Mouse (Mus musculus) neural tube, embryonic 13.5 days (tissue): ENCODE results near the gene Gstp3. TPM values are rescaled to one million over a fixed set of nuclear protein-coding genes. Genes with fewer than 3 reads are reported as not detected.
A peak's percentile ranks its signal among the peaks of the same experiment; 100 is the strongest.

ENCODE experiments used
- ATAC-seq: fragments of 200-750 bp; cut with Nextera tagmentation; 2 replicates; pipeline ENCODE4 v1.8.0; 2017; ENCODE audit warnings: low read depth, mild to moderate bottlenecking, moderate TSS enrichment, moderate library complexity
- H3K27ac ChIP-seq: fragments of 300-500 bp; sonication (generic); replicated peaks from 2 replicates; pipeline ENCODE4 v1.5.1; 2015; ENCODE audit warnings: moderate library complexity, mild to moderate bottlenecking, inconsistent platforms
- H3K27me3 ChIP-seq: fragments of 300-500 bp; sonication (generic); 2 replicates; pipeline ENCODE4 v1.6.1; 2015; ENCODE audit warnings: mild to moderate bottlenecking, inconsistent platforms
- H3K36me3 ChIP-seq: fragments of 300-500 bp; sonication (generic); 2 replicates; pipeline ENCODE4 v1.6.1; 2015; ENCODE audit warnings: mild to moderate bottlenecking, inconsistent platforms
- H3K4me1 ChIP-seq: fragments of 300-500 bp; sonication (generic); replicated peaks from 2 replicates; pipeline ENCODE4 v1.6.1; 2015; ENCODE audit warnings: inconsistent platforms
- H3K4me2 ChIP-seq: fragments of 300-500 bp; sonication (generic); 2 replicates; pipeline ENCODE4 v1.6.1; 2015; ENCODE audit warnings: inconsistent platforms, mild to moderate bottlenecking, moderate library complexity
- H3K4me3 ChIP-seq: fragments of 300-500 bp; sonication (generic); 2 replicates; pipeline ENCODE4 v1.5.1; 2015; ENCODE audit warnings: mild to moderate bottlenecking, inconsistent platforms
- H3K9ac ChIP-seq: fragments of 300-500 bp; sonication (generic); 2 replicates; pipeline ENCODE4 v1.6.1; 2015; ENCODE audit warnings: moderate library complexity, mild to moderate bottlenecking, inconsistent platforms
- H3K9me3 ChIP-seq: fragments of 300-500 bp; sonication (generic); 2 replicates; pipeline ENCODE4 v1.6.1; 2016; ENCODE audit warnings: inconsistent platforms
- WGBS: fragments of 180-500 bp; shearing (Covaris S2); methylation state at CpG from one replicate; pipeline ENCODE4 v1.1.7; 2015; 5-methylcytosine and 5-hydroxymethylcytosine counted together
- polyA plus RNA-seq: library from polyadenylated mRNA; unstranded; fragments of >200 nt; fragmentation: Nextera tagmentation; extraction: Ambion mirVana; gene quantifications from 2 replicates; pipeline ENCODE4 v1.2.1, GENCODE M21; 2015

Gstp3 gene
- polyA plus RNA-seq, result not detected in 2 replicates

- ATAC-seq, result no peak
- H3K27me3 ChIP-seq, result no peaks in the 10 kb centered on the region
- 82% methylated on average over 15 of the region's 15 CpGs for WGBS
- no peak within 1 kb of the TSS for H3K4me3 ChIP-seq
- H3K36me3 ChIP-seq, result no peaks in the 10 kb centered on the region
- H3K9ac ChIP-seq, result no peak within 1 kb of the TSS
- no peaks in the 10 kb centered on the region for H3K9me3 ChIP-seq
- no peak within 1 kb of the TSS for H3K4me2 ChIP-seq
- H3K27ac ChIP-seq, result no peak within 1 kb of the TSS
- no peaks in the 10 kb centered on the region for H3K4me1 ChIP-seq
Measured at GRCm38 (mm10) chr19:4059069-4059740, at the start of gene Gstp3. Gene Gstp3 (minus strand): TSS chr19:4059569.

GRCm38 (mm10) chr19:4108535-4108934, 49.2 kb upstream of the Gstp3 start:
- H3K4me1 ChIP-seq, result peaks cover 8% of the 10 kb centered on the region; the same call in 1 of the 2 replicates
- H3K4me3 ChIP-seq, result no peak overlapping the region
- no peak overlapping the region for H3K4me2 ChIP-seq
- WGBS, result 87% methylated on average over 9 of the region's 9 CpGs
- H3K36me3 ChIP-seq, result peaks cover 71% of the 10 kb centered on the region
- no peaks in the 10 kb centered on the region for H3K9me3 ChIP-seq
- no peak overlapping the region for H3K27ac ChIP-seq
- no peak overlapping the region for H3K9ac ChIP-seq
- no peaks in the 10 kb centered on the region for H3K27me3 ChIP-seq
- ATAC-seq, result no peak

- 91% methylated on average over 14 of the region's 14 CpGs for WGBS
- no peak for ATAC-seq
- Histone ChIP-seq H3K27ac (no peak overlapping the region), H3K36me3 (peaks cover 57% of the 10 kb centered on the region), H3K4me1 (peaks cover 18% of the 10 kb centered on the region), H3K4me3 (no peak overlapping the region), H3K4me2 (no peak overlapping the region), H3K27me3 (peaks cover 10% of the 10 kb centered on the region), H3K9ac (no peak overlapping the region), H3K9me3 (no peaks in the 10 kb centered on the region)
Measured at GRCm38 (mm10) chr19:4106654-4107053, 47.3 kb upstream of the Gstp3 start.

DNA sequence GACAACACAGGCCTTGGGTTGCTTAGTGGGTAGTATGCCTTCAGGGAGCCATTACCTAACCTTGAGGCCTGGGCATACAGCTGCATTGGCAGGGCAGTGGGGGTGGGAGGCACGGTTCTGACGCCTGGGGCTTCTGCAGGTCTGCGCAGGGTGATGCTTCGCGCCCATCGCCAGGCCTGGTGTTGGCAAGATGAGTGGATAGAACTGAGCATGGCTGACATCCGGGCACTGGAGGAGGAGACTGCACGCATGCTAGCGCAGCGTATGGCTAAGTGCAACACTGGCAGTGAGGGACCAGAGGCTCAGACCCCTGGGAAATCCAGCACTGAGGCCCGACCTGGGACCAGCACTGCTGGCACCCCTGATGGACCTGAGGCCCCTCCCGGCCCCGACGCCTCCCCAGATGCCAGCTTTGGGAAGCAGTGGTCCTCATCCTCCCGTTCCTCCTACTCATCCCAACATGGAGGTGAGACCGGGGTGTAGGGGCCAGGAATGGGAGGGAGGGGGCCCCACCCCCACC, 45.4 kb upstream of the Gstp3 start:
- Histone ChIP-seq H3K36me3 (peaks cover 40% of the 10 kb centered on the region), H3K9me3 (no peaks in the 10 kb centered on the region), H3K4me3 (no peak overlapping the region), H3K27ac (peak overlapping the region; percentile 56), H3K4me2 (no peak overlapping the region), H3K27me3 (peaks cover 16% of the 10 kb centered on the region), H3K4me1 (peaks cover 37% of the 10 kb centered on the region), H3K9ac (no peak overlapping the region)
- 86% methylated on average over 16 of the region's 16 CpGs for WGBS
- ATAC-seq, result no peak

DNA sequence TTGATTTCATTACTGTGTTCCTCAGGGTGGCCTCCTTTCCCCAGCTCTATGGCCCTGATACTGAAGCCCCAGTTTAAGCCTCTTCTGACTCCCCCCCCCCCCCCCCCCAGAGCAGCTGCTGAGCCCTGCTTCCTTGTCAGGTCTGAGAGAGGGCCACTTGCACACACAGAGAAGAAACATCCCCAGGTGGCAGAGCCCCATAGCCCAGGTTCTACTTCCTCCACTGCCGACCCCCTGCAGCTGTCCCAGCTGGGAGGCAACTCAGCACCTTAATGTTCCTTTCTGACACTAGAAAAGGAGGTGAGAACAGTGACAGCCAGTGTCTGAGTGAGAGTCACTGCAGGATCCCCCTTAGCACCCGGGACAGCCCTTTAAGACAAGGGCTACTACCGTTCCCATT, 44.4 kb upstream of the Gstp3 start:
- WGBS, result 92% methylated on average over 3 of the region's 3 CpGs
- no peak overlapping the region for H3K4me3 ChIP-seq

DNA sequence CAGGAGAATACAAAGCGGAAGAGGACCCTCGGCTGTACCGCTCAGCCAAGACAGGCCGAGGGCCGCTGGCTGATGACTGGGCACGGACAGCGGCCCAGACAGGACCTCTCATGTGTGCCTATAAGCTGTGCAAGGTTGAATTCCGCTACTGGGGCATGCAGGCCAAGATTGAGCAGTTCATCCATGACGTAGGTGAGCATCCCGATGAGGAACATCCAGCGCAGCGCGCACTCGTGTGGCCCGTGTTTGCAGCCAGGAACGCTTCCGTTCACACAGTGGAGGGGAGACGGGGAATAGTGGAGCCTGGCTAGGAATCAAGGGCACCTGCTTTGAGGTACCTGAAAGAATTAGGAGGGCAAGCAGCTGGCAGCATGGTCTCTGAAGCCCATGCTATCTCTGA, 43.9 kb upstream of the Gstp3 start:
- Histone ChIP-seq H3K9me3 (no peaks in the 10 kb centered on the region), H3K27ac (no peak overlapping the region), H3K4me2 (no peak overlapping the region), H3K9ac (no peak overlapping the region), H3K4me3 (no peak overlapping the region), H3K27me3 (peaks cover 16% of the 10 kb centered on the region), H3K4me1 (peaks cover 52% of the 10 kb centered on the region), H3K36me3 (peaks cover 31% of the 10 kb centered on the region)
- 92% methylated on average over 18 of the region's 18 CpGs for WGBS
- ATAC-seq, result no peak

More for the DNA sequence above, 44.4 kb upstream of the Gstp3 start:
- peaks cover 31% of the 10 kb centered on the region for H3K36me3 ChIP-seq
- H3K9me3 ChIP-seq, result no peaks in the 10 kb centered on the region
- H3K9ac ChIP-seq, result no peak overlapping the region
- no peak overlapping the region for H3K4me2 ChIP-seq
- no peak for ATAC-seq
- peaks cover 47% of the 10 kb centered on the region for H3K4me1 ChIP-seq
- no peak overlapping the region for H3K27ac ChIP-seq
- peaks cover 16% of the 10 kb centered on the region for H3K27me3 ChIP-seq

DNA sequence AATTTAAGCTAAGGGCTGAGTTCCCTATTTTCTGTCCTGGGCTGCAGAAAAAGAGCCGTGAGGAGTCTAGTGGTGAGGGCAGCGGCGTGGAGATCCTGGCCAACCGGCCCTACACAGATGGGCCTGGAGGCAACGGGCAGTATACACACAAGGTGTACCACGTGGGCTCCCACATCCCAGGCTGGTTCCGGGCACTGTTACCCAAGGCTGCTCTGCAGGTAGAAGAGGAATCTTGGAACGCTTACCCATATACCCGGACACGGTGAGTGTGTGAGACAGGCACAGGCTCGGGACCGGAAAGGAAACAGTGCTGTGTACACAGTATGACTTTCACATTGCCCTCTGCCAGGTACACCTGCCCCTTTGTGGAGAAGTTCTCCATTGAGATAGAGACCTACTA, 43.3 kb upstream of the Gstp3 start:
- Histone ChIP-seq H3K4me3 (no peak overlapping the region), H3K9me3 (no peaks in the 10 kb centered on the region), H3K27ac (no peak overlapping the region), H3K36me3 (peaks cover 25% of the 10 kb centered on the region), H3K9ac (no peak overlapping the region), H3K4me1 (peaks cover 58% of the 10 kb centered on the region), H3K4me2 (no peak overlapping the region), H3K27me3 (peaks cover 16% of the 10 kb centered on the region)
- ATAC-seq, result no peak
- WGBS, result 95% methylated on average over 12 of the region's 12 CpGs

DNA sequence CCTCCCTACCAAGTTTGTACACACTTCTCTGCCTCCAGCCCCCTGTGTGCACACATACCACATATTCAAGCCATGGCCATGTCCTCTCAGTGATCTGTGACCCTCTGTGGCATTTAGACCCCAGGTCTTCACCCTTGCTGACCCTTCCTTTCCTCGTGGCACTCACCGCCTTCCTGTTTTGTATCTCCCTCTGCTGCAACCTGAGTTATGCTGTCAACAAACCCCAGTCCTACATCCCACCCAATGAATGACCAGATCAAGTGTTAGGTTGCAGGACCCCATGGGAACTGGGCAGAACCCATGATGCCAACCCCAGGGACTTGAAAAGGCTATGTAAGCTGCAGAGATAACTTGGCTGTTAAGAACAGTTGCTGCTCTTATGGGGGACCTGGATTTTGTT, 42.7 kb upstream of the Gstp3 start:
- H3K36me3 ChIP-seq, result peaks cover 20% of the 10 kb centered on the region
- peaks cover 16% of the 10 kb centered on the region for H3K27me3 ChIP-seq
- no peak for ATAC-seq
- WGBS, result 88% methylated on average over 2 of the region's 2 CpGs
- peak overlapping the region; percentile 85 for H3K4me2 ChIP-seq
- no peaks in the 10 kb centered on the region for H3K9me3 ChIP-seq
- H3K4me3 ChIP-seq, result peak overlapping the region; percentile 60
- peaks cover 62% of the 10 kb centered on the region for H3K4me1 ChIP-seq
- H3K9ac ChIP-seq, result no peak overlapping the region
- H3K27ac ChIP-seq, result no peak overlapping the region

DNA sequence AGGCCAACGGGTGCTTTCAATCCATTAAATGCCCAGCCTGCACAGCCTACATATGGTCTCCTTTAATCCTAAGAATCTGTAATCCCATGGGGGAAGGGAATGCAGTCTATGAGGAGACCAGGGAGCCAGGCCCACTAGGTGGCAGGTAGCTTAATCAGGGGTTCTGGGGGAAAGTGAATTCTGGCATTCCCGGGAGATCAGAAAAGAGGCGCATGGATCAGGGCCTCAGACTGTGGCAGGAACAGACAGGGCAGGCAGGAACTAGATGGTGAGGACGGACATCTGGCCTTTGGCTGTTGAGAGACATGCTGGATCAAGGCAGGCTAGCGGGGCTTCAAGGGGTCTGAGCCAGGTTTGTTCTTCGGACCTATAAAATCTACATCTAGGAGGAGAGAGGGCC, 42.1 kb upstream of the Gstp3 start:
- Histone ChIP-seq H3K27me3 (peaks cover 16% of the 10 kb centered on the region), H3K9ac (peak overlapping the region; percentile 80), H3K27ac (peak overlapping the region; percentile 78; the same call in 1 of the 2 replicates), H3K4me2 (peak overlapping the region; percentile 85), H3K4me3 (peak overlapping the region; percentile 60), H3K36me3 (peaks cover 14% of the 10 kb centered on the region), H3K4me1 (peaks cover 63% of the 10 kb centered on the region), H3K9me3 (no peaks in the 10 kb centered on the region)
- no peak for ATAC-seq
- 60% methylated on average over 6 of the region's 6 CpGs for WGBS

DNA sequence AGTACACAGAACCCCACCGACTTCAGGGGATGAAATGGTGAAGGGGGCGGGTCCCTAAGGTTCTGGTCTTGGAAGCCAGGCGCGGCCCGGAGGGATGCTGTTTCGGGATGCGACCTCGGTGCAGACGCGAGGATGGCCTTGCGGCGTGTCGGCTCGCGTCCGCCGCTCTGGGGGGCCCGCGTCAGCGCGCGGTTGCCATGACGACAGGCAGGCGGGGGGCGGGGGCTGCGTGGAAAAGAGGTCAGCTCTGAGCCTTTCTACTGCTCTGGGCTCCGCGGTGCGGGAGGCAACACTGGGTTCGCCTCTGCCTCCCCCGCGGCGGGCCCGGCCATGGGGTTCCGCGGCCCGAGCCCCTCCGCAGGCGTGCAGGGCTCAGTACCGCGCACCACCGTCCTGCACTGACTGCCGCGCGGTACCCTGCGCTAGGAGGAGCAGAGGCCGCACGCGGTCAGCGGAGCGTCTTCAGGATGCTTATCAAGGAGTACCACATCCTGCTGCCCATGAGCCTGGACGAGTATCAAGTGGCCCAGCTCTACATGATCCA, 41.4 kb upstream of the Gstp3 start:
- WGBS, result under 1% methylated on average over 52 of the region's 52 CpGs
- H3K36me3 ChIP-seq, result peaks cover 14% of the 10 kb centered on the region
- ATAC-seq, result 0 out of 2 replicates have a peak, but pooled peaks have one; percentile 3

GRCm38 (mm10) chr19:4099837-4100717, 40.7 kb upstream of the Gstp3 start, which contains the start of gene Pitpnm1:
Gene Pitpnm1 (plus strand): TSS chr19:4099998.
- Histone ChIP-seq H3K36me3 (peaks cover 7% of the 10 kb centered on the region; the same call in 1 of the 2 replicates), H3K9me3 (no peaks in the 10 kb centered on the region), H3K4me3 (peak within 1 kb of the TSS; percentile 60), H3K27ac (peak within 1 kb of the TSS; percentile 78), H3K27me3 (peaks cover 16% of the 10 kb centered on the region), H3K4me1 (peaks cover 69% of the 10 kb centered on the region), H3K4me2 (peak within 1 kb of the TSS; percentile 85), H3K9ac (peak within 1 kb of the TSS; percentile 80)
- WGBS, result 1% methylated on average over 49 of the region's 53 CpGs
- ATAC-seq, result no peak

More for the DNA sequence above, 41.4 kb upstream of the Gstp3 start:
- H3K4me3 ChIP-seq, result peak overlapping the region; percentile 60
- H3K27me3 ChIP-seq, result peaks cover 16% of the 10 kb centered on the region
- H3K9me3 ChIP-seq, result no peaks in the 10 kb centered on the region
- H3K4me2 ChIP-seq, result peak overlapping the region; percentile 85
- H3K27ac ChIP-seq, result peak overlapping the region; percentile 78
- peak overlapping the region; percentile 80 for H3K9ac ChIP-seq
- H3K4me1 ChIP-seq, result peaks cover 69% of the 10 kb centered on the region
